Mouse (Mus musculus) layer of hippocampus, postnatal 10 days (tissue): Measurements from ENCODE around the gene Tle2. TPM values are rescaled to one million over a fixed set of nuclear protein-coding genes. Genes with fewer than 3 reads are reported as not detected.

Experiments
- total RNA-seq, 2 experiments: library from RNA; stranded (reverse); gene quantifications; 2 replicates each; pipeline ENCODE4 v1.2.3; 2021

Tle2 gene
- total RNA-seq, 2 experiments from 2014 or later: 25.6 to 26.6 TPM

Other genes starting within 250 kb of the Tle2 start
- gene Tbxa2r, start 245.8 kb upstream of the Tle2 start, total RNA-seq: 1 to 10 TPM; 1.9 to 2.9 TPM
- gene Gipc3, start 231.3 kb upstream of the Tle2 start, total RNA-seq: 1 to 10 TPM in 1 of 2 experiments, under 1 TPM in 1; 0.94 to 1.2 TPM
- gene Hmg20b, start 224.1 kb upstream of the Tle2 start, total RNA-seq: 10 to 100 TPM; 25.1 to 30.9 TPM
- gene Mfsd12, start 217.1 kb upstream of the Tle2 start, total RNA-seq: 10 to 100 TPM; 37.0 to 40.8 TPM
- under 1 TPM; 0.57 to 0.74 TPM for gene 4930404N11Rik, start 208.7 kb upstream of the Tle2 start, total RNA-seq
- gene Fzr1, start 196.0 kb upstream of the Tle2 start, total RNA-seq: 10 to 100 TPM; 81.2 to 85.2 TPM
- gene Dohh, start 190.1 kb upstream of the Tle2 start, total RNA-seq: 10 to 100 TPM; 72.0 to 77.3 TPM
- 1 to 10 TPM; 2.3 to 4.5 TPM for gene Gm48551, start 190.1 kb upstream of the Tle2 start, total RNA-seq
- gene Gm48552, start 185.6 kb upstream of the Tle2 start, total RNA-seq: 1 to 10 TPM; 1.1 to 3.5 TPM
- gene Smim24, start 181.5 kb upstream of the Tle2 start, total RNA-seq: 1 to 10 TPM; 2.6 to 3.0 TPM
- 10 to 100 TPM; 51.2 to 55.8 TPM for gene Nfic, start 118.9 kb upstream of the Tle2 start, total RNA-seq
- gene Celf5, start 91.9 kb upstream of the Tle2 start, total RNA-seq: 100 to 1,000 TPM; 259 to 261 TPM
- gene Ncln, start 78.2 kb upstream of the Tle2 start, total RNA-seq: 100 to 1,000 TPM in 1 of 2 experiments, 10 to 100 TPM in 1; 89.3 to 116 TPM
- gene S1pr4, start 74.4 kb upstream of the Tle2 start, total RNA-seq: under 1 TPM in 1 of 2 experiments, not detected in 1; 0.30 TPM
- 1 to 10 TPM; 1.9 to 3.2 TPM for gene Gna15, start 50.3 kb upstream of the Tle2 start, total RNA-seq
- 100 to 1,000 TPM; 124 to 125 TPM for gene Gna11, start 29.4 kb upstream of the Tle2 start, total RNA-seq
- 100 to 1,000 TPM; 582 to 612 TPM for gene Aes, start 15.1 kb upstream of the Tle2 start, total RNA-seq
- gene Tle6, start 26.5 kb downstream of the Tle2 start, total RNA-seq: 1 to 10 TPM; 1.7 to 2.4 TPM
- gene BC025920, start 31.7 kb downstream of the Tle2 start, total RNA-seq: 1 to 10 TPM; 2.0 TPM
- 10 to 100 TPM; 28.9 to 31.4 TPM for gene Sirt6, start 53.2 kb downstream of the Tle2 start, total RNA-seq
- gene Ankrd24, start 54.0 kb downstream of the Tle2 start, total RNA-seq: 10 to 100 TPM; 28.5 to 40.6 TPM
- gene Gm10778, start 74.5 kb downstream of the Tle2 start, total RNA-seq: 1 to 10 TPM; 5.1 to 5.4 TPM
- 10 to 100 TPM; 11.3 to 12.4 TPM for gene Zfp433, start 130.3 kb downstream of the Tle2 start, total RNA-seq
- gene Gm3055, start 196.6 kb downstream of the Tle2 start, total RNA-seq: 1 to 10 TPM; 6.8 to 8.3 TPM
- gene Gm4767, start 237.6 kb downstream of the Tle2 start, total RNA-seq: 1 to 10 TPM; 3.3 to 3.7 TPM